Mouse (Mus musculus) neural tube, embryonic 11.5 days (tissue): ENCODE data around the gene Srsf4. TPM values are rescaled to one million over a fixed set of nuclear protein-coding genes. Genes with fewer than 3 reads are reported as not detected.

ENCODE experiments used
- ATAC-seq: fragments of 200-750 bp; cut with Nextera tagmentation; 2 replicates; pipeline ENCODE4 v1.8.0; 2017; ENCODE audit warnings: moderate number of reproducible peaks, mild to moderate bottlenecking, moderate TSS enrichment, moderate library complexity; ENCODE audit not compliant: insufficient read depth, low FRiP score, low TSS enrichment
- DNase-seq: peaks from one replicate; pipeline ENCODE4 v3.0.0-alpha.2; 2015; ENCODE audit warnings: low spot score
- H3K27ac ChIP-seq: fragments of 300-500 bp; sonication (generic); 2 replicates; pipeline ENCODE4 v1.5.1; 2014; ENCODE audit warnings: low read depth, mild to moderate bottlenecking, low read length
- H3K27me3 ChIP-seq: fragments of 300-500 bp; sonication (generic); 2 replicates; pipeline ENCODE4 v1.6.1; 2014; ENCODE audit warnings: mild to moderate bottlenecking, low read length, mixed read lengths; ENCODE audit not compliant: control insufficient read depth, insufficient read depth
- H3K36me3 ChIP-seq: fragments of 300-500 bp; sonication (generic); 2 replicates; pipeline ENCODE4 v1.6.1; 2014; ENCODE audit warnings: mild to moderate bottlenecking, low read length, moderate library complexity, mixed read lengths; ENCODE audit not compliant: control insufficient read depth, insufficient read depth
- H3K4me1 ChIP-seq: fragments of 300-500 bp; sonication (generic); 2 replicates; pipeline ENCODE4 v1.6.1; 2014; ENCODE audit warnings: low read length, mixed read lengths; ENCODE audit not compliant: control insufficient read depth, insufficient read depth
- H3K4me2 ChIP-seq: fragments of 300-500 bp; sonication (generic); 2 replicates; pipeline ENCODE4 v1.6.1; 2014; ENCODE audit warnings: low read depth, mild to moderate bottlenecking, moderate library complexity
- H3K4me3 ChIP-seq: fragments of 300-500 bp; sonication (generic); 2 replicates; pipeline ENCODE4 v1.5.1; 2014; ENCODE audit warnings: low read depth, low read length
- H3K9ac ChIP-seq: fragments of 300-500 bp; sonication (generic); 2 replicates; pipeline ENCODE4 v1.6.1; 2014; ENCODE audit warnings: mild to moderate bottlenecking, low read length
- H3K9me3 ChIP-seq: fragments of 300-500 bp; sonication (generic); 2 replicates; pipeline ENCODE4 v1.6.1; 2016; ENCODE audit warnings: low read length; ENCODE audit not compliant: control insufficient read depth
- WGBS: fragments of 180-500 bp; shearing (Covaris S2); extraction: QIAGEN DNeasy Blood & Tissue Kit; methylation state at CpG from one replicate; pipeline ENCODE4 v1.1.7; 2014; 5-methylcytosine and 5-hydroxymethylcytosine counted together
- polyA plus RNA-seq: library from polyadenylated mRNA; unstranded; fragments of >200 nt; fragmentation: Nextera tagmentation; extraction: Ambion mirVana; gene quantifications from 2 replicates; pipeline ENCODE4 v1.2.1, GENCODE M21; 2014

The Srsf4 gene
- polyA plus RNA-seq, 1 experiment from 2014 or later, result 144 TPM

- peaks cover 34% of the 10 kb centered on the region for H3K36me3 ChIP-seq
- DNase-seq (no peak), ATAC-seq (no peak)
- H3K9ac ChIP-seq, result no peak overlapping the region
- no peak overlapping the region for H3K4me3 ChIP-seq
- H3K27me3 ChIP-seq, result no peaks in the 10 kb centered on the region
- no peak overlapping the region for H3K27ac ChIP-seq
- H3K4me1 ChIP-seq, result no peaks in the 10 kb centered on the region
- no peaks in the 10 kb centered on the region for H3K9me3 ChIP-seq
- no peak overlapping the region for H3K4me2 ChIP-seq
- WGBS, result 91% methylated on average over 15 of the region's 15 CpGs
Observed at GRCm38 (mm10) chr4:131901090-131901489, 27.7 kb downstream of the Srsf4 start.

DNA sequence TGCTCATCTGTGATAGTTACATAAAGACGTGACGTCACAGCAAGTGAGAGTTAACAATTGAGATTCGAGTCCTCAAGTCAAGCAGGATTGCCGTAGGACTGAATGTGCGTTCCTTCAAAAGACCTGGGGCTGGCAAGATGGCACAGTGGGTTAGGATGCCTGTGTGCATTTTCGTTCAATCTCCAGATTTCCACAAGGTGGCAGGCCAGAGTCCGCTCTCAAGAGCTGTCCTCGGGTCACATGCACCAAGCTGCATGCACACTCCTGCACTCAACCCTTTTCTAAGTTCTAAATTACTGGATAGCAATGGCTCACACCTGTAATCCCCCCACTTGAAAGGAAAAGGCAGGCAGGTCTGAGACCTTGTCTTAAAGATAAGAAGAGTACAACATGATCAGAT lies 31.1 kb downstream of the Srsf4 start:
- Histone ChIP-seq H3K9ac (no peak overlapping the region), H3K27me3 (no peaks in the 10 kb centered on the region), H3K4me2 (no peak overlapping the region), H3K36me3 (peaks cover 23% of the 10 kb centered on the region), H3K4me1 (no peaks in the 10 kb centered on the region), H3K4me3 (no peak overlapping the region), H3K9me3 (no peaks in the 10 kb centered on the region), H3K27ac (no peak overlapping the region)
- WGBS, result 61% methylated on average over 8 of the region's 8 CpGs
- ATAC-seq (no peak), DNase-seq (peak; percentile 49)

DNA sequence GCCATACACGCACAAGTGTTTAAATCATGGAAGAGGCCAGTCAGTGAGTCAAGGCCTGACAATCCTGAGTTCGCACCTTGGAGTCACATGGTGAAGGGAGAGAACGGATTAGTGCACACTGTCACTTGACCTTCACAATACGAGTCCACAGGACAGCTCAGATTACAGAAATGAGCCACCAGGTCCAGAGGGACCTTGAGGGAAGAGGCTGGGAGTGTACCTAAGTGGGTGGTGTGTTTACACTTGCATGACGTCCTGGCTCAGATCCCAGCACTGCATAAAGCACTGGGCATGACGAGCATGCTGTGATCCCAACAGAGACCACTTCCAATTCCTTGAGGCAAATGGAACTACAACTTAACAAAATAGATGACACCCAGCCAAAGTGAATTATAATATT lies 33.0 kb downstream of the Srsf4 start:
- H3K36me3 ChIP-seq, result 0 out of 2 replicates have a peak, but pooled peaks cover 5% of the 10 kb centered on the region
- H3K4me3 ChIP-seq, result no peak overlapping the region
- 0 out of 2 replicates have a peak, but pooled peaks cover 6% of the 10 kb centered on the region for H3K4me1 ChIP-seq
- no peaks in the 10 kb centered on the region for H3K27me3 ChIP-seq
- H3K9me3 ChIP-seq, result no peaks in the 10 kb centered on the region
- DNase-seq (no peak), ATAC-seq (no peak)
- WGBS, result 82% methylated on average over 6 of the region's 6 CpGs
- no peak overlapping the region for H3K4me2 ChIP-seq
- no peak overlapping the region for H3K27ac ChIP-seq
- H3K9ac ChIP-seq, result no peak overlapping the region

- no peak overlapping the region for H3K4me3 ChIP-seq
- H3K9me3 ChIP-seq, result no peaks in the 10 kb centered on the region
- peaks cover 1% of the 10 kb centered on the region; the same call in 1 of the 2 replicates for H3K27me3 ChIP-seq
- no peak overlapping the region for H3K4me2 ChIP-seq
- H3K36me3 ChIP-seq, result 0 out of 2 replicates have a peak, but pooled peaks cover 2% of the 10 kb centered on the region
- 0 out of 2 replicates have a peak, but pooled peaks cover 6% of the 10 kb centered on the region for H3K4me1 ChIP-seq
- no peak overlapping the region for H3K9ac ChIP-seq
- ATAC-seq (no peak), DNase-seq (no peak)
- no peak overlapping the region for H3K27ac ChIP-seq
- 89% methylated on average over 3 of the region's 3 CpGs for WGBS
Observed at GRCm38 (mm10) chr4:131907912-131908311, 34.5 kb downstream of the Srsf4 start.

- Histone ChIP-seq H3K9ac (no peak overlapping the region), H3K4me2 (no peak overlapping the region), H3K27ac (0 out of 2 replicates have a peak overlapping the region, but pooled peaks have one; percentile 6), H3K27me3 (peaks cover 5% of the 10 kb centered on the region; the same call in 1 of the 2 replicates), H3K4me1 (peaks cover 18% of the 10 kb centered on the region), H3K4me3 (no peak overlapping the region), H3K36me3 (no peaks in the 10 kb centered on the region), H3K9me3 (no peaks in the 10 kb centered on the region)
- ATAC-seq, result no peak
- 19% methylated on average over 17 of the region's 21 CpGs for WGBS
- peak; percentile 62 for DNase-seq
Observed at GRCm38 (mm10) chr4:131910237-131910994, 37.0 kb downstream of the Srsf4 start.

- Histone ChIP-seq H3K4me3 (no peak overlapping the region), H3K4me1 (peaks cover 26% of the 10 kb centered on the region), H3K36me3 (no peaks in the 10 kb centered on the region), H3K27me3 (peaks cover 5% of the 10 kb centered on the region; the same call in 1 of the 2 replicates), H3K4me2 (no peak overlapping the region), H3K27ac (no peak overlapping the region), H3K9ac (no peak overlapping the region), H3K9me3 (no peaks in the 10 kb centered on the region)
- WGBS, result 53% methylated on average over 3 of the region's 5 CpGs
- ATAC-seq (no peak), DNase-seq (no peak)
Observed at GRCm38 (mm10) chr4:131911521-131911920, 38.1 kb downstream of the Srsf4 start.

DNA sequence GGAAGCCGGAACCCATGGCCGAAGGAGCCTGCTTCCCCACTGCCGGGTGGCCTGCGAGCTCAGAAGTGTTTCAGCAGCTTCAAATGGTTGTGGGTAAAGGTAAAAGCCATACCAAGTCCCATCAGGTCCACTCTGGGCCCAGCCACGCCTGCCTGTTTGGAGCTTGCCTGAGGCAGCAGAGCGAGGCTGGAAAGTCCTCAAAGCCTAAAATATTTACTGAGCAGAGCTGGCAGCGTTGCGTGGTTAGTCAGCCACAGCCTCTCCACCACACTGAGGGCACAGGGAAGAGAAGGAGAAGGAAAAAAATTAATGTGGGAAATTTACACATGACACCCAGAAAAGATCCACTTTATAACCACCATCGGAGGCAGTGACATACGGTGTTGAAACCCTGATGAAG lies 40.1 kb downstream of the Srsf4 start:
- Histone ChIP-seq H3K9ac (no peak overlapping the region), H3K36me3 (no peaks in the 10 kb centered on the region), H3K27ac (no peak overlapping the region), H3K4me2 (no peak overlapping the region), H3K27me3 (peaks cover 11% of the 10 kb centered on the region), H3K4me1 (peaks cover 29% of the 10 kb centered on the region), H3K4me3 (no peak overlapping the region), H3K9me3 (no peaks in the 10 kb centered on the region)
- WGBS, result 54% methylated on average over 10 of the region's 10 CpGs
- DNase-seq (no peak), ATAC-seq (no peak)

DNA sequence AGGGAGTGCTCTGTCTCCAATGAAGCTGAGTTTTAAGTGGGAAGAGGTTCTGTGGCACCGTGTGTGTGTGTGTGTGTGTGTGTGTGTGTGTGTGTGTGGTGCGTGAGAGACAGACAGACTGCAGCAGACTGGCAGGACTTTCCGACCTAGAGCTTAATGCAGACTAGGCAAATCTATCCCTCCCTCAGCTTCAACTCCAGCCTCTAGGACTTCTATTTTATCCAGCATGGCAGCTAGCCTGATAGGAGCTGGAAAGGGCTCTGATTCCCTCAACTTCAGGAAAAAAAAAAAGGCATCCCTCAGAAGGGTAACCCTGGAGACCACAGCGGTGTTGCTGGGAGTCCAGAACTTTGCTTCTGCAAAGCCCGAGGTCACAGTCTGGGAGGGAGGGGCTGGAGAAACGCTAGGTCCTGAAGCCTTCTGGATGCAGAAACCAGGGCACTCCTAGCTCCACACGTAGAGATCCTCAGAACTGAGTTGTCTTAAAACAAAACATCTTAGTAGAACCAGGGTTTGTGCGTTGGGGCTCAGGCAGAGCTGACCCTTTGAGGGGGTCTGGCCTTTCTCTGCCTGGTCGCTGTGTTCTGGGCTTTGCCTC lies 40.7 kb downstream of the Srsf4 start:
- peaks cover 11% of the 10 kb centered on the region for H3K27me3 ChIP-seq
- H3K4me1 ChIP-seq, result peaks cover 36% of the 10 kb centered on the region
- no peak for DNase-seq
- no peak for ATAC-seq
- no peak overlapping the region for H3K9ac ChIP-seq
- H3K27ac ChIP-seq, result no peak overlapping the region
- H3K36me3 ChIP-seq, result no peaks in the 10 kb centered on the region
- H3K4me3 ChIP-seq, result no peak overlapping the region
- no peak overlapping the region for H3K4me2 ChIP-seq
- H3K9me3 ChIP-seq, result no peaks in the 10 kb centered on the region
- WGBS, result 14% methylated on average over 9 of the region's 9 CpGs
